ENCODE assay signal across 20 mouse cellular contexts in genomic region chr11:70441882-70442281, GRCm38 (mm10). TPM values are rescaled to one million over a fixed set of nuclear protein-coding genes. Genes with fewer than 3 reads are reported as not detected.
DNase-seq lines count a peak whose midpoint lies in the region; ATAC-seq and TF ChIP-seq lines count a peak whose summit lies in the region.
"Had no signal": no experiment of that assay in that cellular context is flagged by ENCODE, and none has a peak within 500 bp of the region (broad histone marks: within the 10 kb centered on the region; RNA-seq: fewer than 3 reads in every experiment).

No protein-coding gene starts in this region.

- no peak for TF ChIP-seq POLR2A in liver, adult 2 months (IDR thresholded peaks at IDR 0.05; ENCODE audit: extremely low read depth, insufficient read depth, low read length)
- TF ChIP-seq POLR2A in bone marrow macrophage, adult 2 months (IDR thresholded peaks at IDR 0.05; ENCODE audit: borderline replicate concordance, low read depth, low read length), result no peak

- TF ChIP-seq CTCF in liver, adult 2 months (IDR thresholded peaks at IDR 0.05; ENCODE audit: low read depth, low read length), result no peak
- no peak for TF ChIP-seq CTCF in bone marrow macrophage, adult 2 months (IDR thresholded peaks at IDR 0.05; ENCODE audit: low read depth, low read length)

- DNase-seq in liver, adult 2 months (ENCODE audit: extremely low read depth, low read depth, low spot score), result peak; percentile 37
- DNase-seq in liver, result no peak
- no peak for DNase-seq in ovary, postnatal 14 days (ENCODE audit: low spot score)
- DNase-seq in cerebellum, postnatal 14 days, result no peak
- DNase-seq: adrenal gland, adult 8-10 months; adrenal gland, postnatal 36 days; cerebellum, adult 11-12 months; cerebellum, adult 9-10 months; cerebellum, postnatal 36 days; forebrain, postnatal 0 days; gastrocnemius, postnatal 25 days; heart, postnatal 14 days had no signal

- H3K27me3 ChIP-seq in liver, adult 2 months (ENCODE audit: control insufficient read depth, insufficient read depth, low read length), result no peaks in the 10 kb centered on the region
- H3K27me3 ChIP-seq: embryonic facial prominence, embryonic 13.5 days; forebrain, embryonic 12.5 days; heart, embryonic 15.5 days; hindbrain, embryonic 13.5 days had no signal

- H3K4me3 ChIP-seq in liver, adult 2 months (ENCODE audit: insufficient read depth, low read depth, low read length), result no peak overlapping the region
- H3K4me3 ChIP-seq in bone marrow macrophage, adult 2 months (ENCODE audit: insufficient read depth, low read length), result no peak overlapping the region
- H3K4me3 ChIP-seq: embryonic facial prominence, embryonic 13.5 days; forebrain, embryonic 12.5 days; heart, embryonic 15.5 days; hindbrain, embryonic 13.5 days had no signal

- peak; percentile 43 for ATAC-seq in megakaryocyte, adult 5-6 weeks (ENCODE audit: poor library complexity, severe bottlenecking)
- ATAC-seq in neutrophil, adult 5-6 weeks (ENCODE audit: extremely low read depth, insufficient number of reproducible peaks, low FRiP score, poor library complexity, severe bottlenecking), result 0 out of 2 replicates have a peak, but pooled peaks have one; percentile 31
- ATAC-seq: forebrain, postnatal 0 days had no signal

- no peaks in the 10 kb centered on the region; the same call in 1 of the 2 replicates for H3K36me3 ChIP-seq in liver, adult 2 months (ENCODE audit: control insufficient read depth, insufficient read depth, low read length)

- WGBS in liver, adult 2 months, result 55% methylated on average over 7 of the region's 7 CpGs

- no peak overlapping the region for H3K27ac ChIP-seq in liver, adult 2 months (replicated peaks; ENCODE audit: insufficient read depth, low read depth, low read length)
- H3K27ac ChIP-seq in bone marrow macrophage, adult 2 months (ENCODE audit: insufficient read depth, low read depth, low read length), result peak overlapping the region; percentile 6; the same call in 1 of the 2 replicates
- H3K27ac ChIP-seq: embryonic facial prominence, embryonic 13.5 days; forebrain, embryonic 12.5 days; heart, embryonic 15.5 days; hindbrain, embryonic 13.5 days had no signal

- H3K79me2 ChIP-seq in liver, adult 2 months (ENCODE audit: control insufficient read depth, insufficient read depth, low read length), result no peaks in the 10 kb centered on the region

- no peak overlapping the region for H3K9ac ChIP-seq in liver, adult 2 months (ENCODE audit: low read depth, low read length)
- H3K9ac ChIP-seq: embryonic facial prominence, embryonic 13.5 days; forebrain, embryonic 12.5 days; forebrain, postnatal 0 days; heart, embryonic 15.5 days; hindbrain, embryonic 13.5 days had no signal

- H3K4me1 ChIP-seq in liver, adult 2 months (ENCODE audit: control insufficient read depth, insufficient read depth, low read length), result peaks cover 17% of the 10 kb centered on the region; the same call in 1 of the 2 replicates
- peaks cover 53% of the 10 kb centered on the region for H3K4me1 ChIP-seq in bone marrow macrophage, adult 2 months (ENCODE audit: control insufficient read depth, insufficient read depth, low read length)
- H3K4me1 ChIP-seq: embryonic facial prominence, embryonic 13.5 days; forebrain, embryonic 12.5 days; heart, embryonic 15.5 days; hindbrain, embryonic 13.5 days had no signal

RNA-seq across cellular contexts. Expression of gene Arrb2, which starts 9.4 kb away (rescaled TPM):
- total RNA-seq in liver, adult 2 months (2014; rRNA removed), result 9.5 and 11.5 TPM in 2 replicates
- polyA plus RNA-seq in liver, adult 2 months (2012; rRNA removed), result 14.7 and 22.2 TPM in 2 replicates
- 520 and 549 TPM in 2 replicates for polyA plus RNA-seq in bone marrow macrophage, adult 2 months (2012; ENCODE audit: insufficient read depth, insufficient read length, missing spikeins)
- 140 and 157 TPM in 2 replicates for total RNA-seq in megakaryocyte, adult 5-6 weeks (2015)
- 125 and 141 TPM in 2 replicates for total RNA-seq in megakaryocyte, adult 5-6 weeks (2017)
- total RNA-seq in neutrophil, adult 5-6 weeks (2017), result 278 and 300 TPM in 2 replicates

RNA-seq across cellular contexts. Expression of gene Med11, which starts 9.8 kb away (rescaled TPM):
- total RNA-seq in liver, adult 2 months (2014; rRNA removed), result 11.2 and 13.3 TPM in 2 replicates
- polyA plus RNA-seq in liver, adult 2 months (2012; rRNA removed), result 9.4 and 10.4 TPM in 2 replicates
- polyA plus RNA-seq in bone marrow macrophage, adult 2 months (2012; ENCODE audit: insufficient read depth, insufficient read length, missing spikeins), result 40.5 and 41.6 TPM in 2 replicates
- 42.2 and 64.0 TPM in 2 replicates for total RNA-seq in megakaryocyte, adult 5-6 weeks (2015)
- 47.8 and 55.3 TPM in 2 replicates for total RNA-seq in megakaryocyte, adult 5-6 weeks (2017)
- 43.7 and 46.3 TPM in 2 replicates for total RNA-seq in neutrophil, adult 5-6 weeks (2017)

RNA-seq across cellular contexts. Expression of gene Zmynd15, which starts 17.4 kb away (rescaled TPM):
- total RNA-seq in liver, adult 2 months (2014; rRNA removed), result 0.74 and 1.5 TPM in 2 replicates
- polyA plus RNA-seq in liver, adult 2 months (2012; rRNA removed), result 2.1 and 4.4 TPM in 2 replicates
- polyA plus RNA-seq in bone marrow macrophage, adult 2 months (2012; ENCODE audit: insufficient read depth, insufficient read length, missing spikeins), result 21.7 and 23.7 TPM in 2 replicates
- total RNA-seq in megakaryocyte, adult 5-6 weeks (2015), result 0.13 TPM in 1 of 2 replicates, not detected in the other
- total RNA-seq in megakaryocyte, adult 5-6 weeks (2017), result 0.04 TPM in 1 of 2 replicates, not detected in the other
- total RNA-seq in neutrophil, adult 5-6 weeks (2017), result 0.37 and 0.58 TPM in 2 replicates

RNA-seq across cellular contexts. Expression of gene Cxcl16, which starts 17.9 kb away (rescaled TPM):
- total RNA-seq in liver, adult 2 months (2014; rRNA removed), result 5.7 and 10.2 TPM in 2 replicates
- polyA plus RNA-seq in liver, adult 2 months (2012; rRNA removed), result 7.2 and 10.2 TPM in 2 replicates
- 434 and 456 TPM in 2 replicates for polyA plus RNA-seq in bone marrow macrophage, adult 2 months (2012; ENCODE audit: insufficient read depth, insufficient read length, missing spikeins)
- 0.84 and 1.9 TPM in 2 replicates for total RNA-seq in megakaryocyte, adult 5-6 weeks (2015)
- total RNA-seq in megakaryocyte, adult 5-6 weeks (2017), result 1.2 and 1.7 TPM in 2 replicates
- total RNA-seq in neutrophil, adult 5-6 weeks (2017), result 0.74 TPM in 1 of 2 replicates, not detected in the other
- total RNA-seq: hematopoietic stem cell, adult 5-6 weeks had no signal

RNA-seq across cellular contexts. Expression of gene Pelp1, which starts 32.1 kb away (rescaled TPM):
- total RNA-seq in liver, adult 2 months (2014; rRNA removed), result 3.1 and 3.3 TPM in 2 replicates
- polyA plus RNA-seq in liver, adult 2 months (2012; rRNA removed), result 7.7 and 7.9 TPM in 2 replicates
- 19.3 and 21.2 TPM in 2 replicates for polyA plus RNA-seq in bone marrow macrophage, adult 2 months (2012; ENCODE audit: insufficient read depth, insufficient read length, missing spikeins)
- total RNA-seq in megakaryocyte, adult 5-6 weeks (2015), result 12.1 and 13.2 TPM in 2 replicates
- total RNA-seq in megakaryocyte, adult 5-6 weeks (2017), result 5.8 and 7.4 TPM in 2 replicates
- 4.9 and 5.5 TPM in 2 replicates for total RNA-seq in neutrophil, adult 5-6 weeks (2017)

Comparison
In these comparisons a context has a peak if more than half of its experiments do, and no peak if none do; other contexts are left out.
1. RNA of gene Arrb2, which starts 9.4 kb away (total RNA-seq): 278 to 300 TPM in neutrophil, adult 5-6 weeks and 125 to 157 TPM in megakaryocyte, adult 5-6 weeks; 9.5 to 11.5 TPM in liver, adult 2 months; every median in the first group is over 10 times any median in the second.